Mouse (Mus musculus) brain, embryonic 14.5 days (tissue): ENCODE measurements around the gene Majin.

Experiments used
- CTCF ChIP-seq: fragments of 200-500 bp; IDR thresholded peaks from 2 replicates; pipeline ENCODE4 v1.5.1; 2012; ENCODE audit warnings: inconsistent platforms, mild to moderate bottlenecking, moderate library complexity, borderline replicate concordance; ENCODE audit not compliant: insufficient read depth, insufficient read length; ENCODE audit errors: extremely low read depth
- POLR2A ChIP-seq: fragments of 200-500 bp; IDR thresholded peaks from 2 replicates; pipeline ENCODE4 v1.6.1; 2012; ENCODE audit warnings: mild to moderate bottlenecking, inconsistent platforms, borderline replicate concordance; ENCODE audit not compliant: poor library complexity, insufficient read depth, insufficient read length, severe bottlenecking; ENCODE audit errors: extremely low read depth

GRCm38 (mm10) chr19:6140678-6141393 lies 43.4 kb upstream of the Majin start, which contains the start of gene Batf2:
- TF ChIP-seq CTCF (peak; percentile 87), POLR2A (peak; percentile 54; the same call in 1 of the 2 replicates)
